Mouse (Mus musculus) brain, adult 2 months (tissue): ENCODE measurements around the gene Slc48a1.

ENCODE experiments used
- DNase-seq: peaks from one replicate; pipeline ENCODE4 v3.0.0; 2011; ENCODE audit warnings: low read depth, low spot score

The Slc48a1 gene

GRCm38 (mm10) chr15:97800853-97801252, 22.5 kb downstream of the Slc48a1 start:
- no peak for DNase-seq

GRCm38 (mm10) chr15:97801811-97802210, 23.5 kb downstream of the Slc48a1 start:
- no peak for DNase-seq

GRCm38 (mm10) chr15:97802575-97802974, 24.3 kb downstream of the Slc48a1 start:
- DNase-seq, result peak; percentile 62

GRCm38 (mm10) chr15:97807867-97808266, 29.5 kb downstream of the Slc48a1 start:
- no peak for DNase-seq

- no peak for DNase-seq
These were observed 30.2 kb downstream of the Slc48a1 start for GRCm38 (mm10) chr15:97808532-97808931.

GRCm38 (mm10) chr15:97809206-97809605, 30.9 kb downstream of the Slc48a1 start:
- DNase-seq, result no peak

- peak; percentile 66 for DNase-seq
These were observed 31.6 kb downstream of the Slc48a1 start for GRCm38 (mm10) chr15:97809942-97810341.

GRCm38 (mm10) chr15:97810399-97810798, 32.1 kb downstream of the Slc48a1 start:
- DNase-seq, result no peak

- no peak for DNase-seq
These were observed 33.0 kb downstream of the Slc48a1 start for GRCm38 (mm10) chr15:97811307-97811706.

- peak; percentile 97 for DNase-seq
These were observed 33.8 kb downstream of the Slc48a1 start for GRCm38 (mm10) chr15:97812126-97812525.

GRCm38 (mm10) chr15:97812875-97813274, 34.6 kb downstream of the Slc48a1 start:
- peak; percentile 69 for DNase-seq

- DNase-seq, result peak; percentile 89
These were observed 35.3 kb downstream of the Slc48a1 start for GRCm38 (mm10) chr15:97813452-97814204.

GRCm38 (mm10) chr15:97814703-97815102, 36.4 kb downstream of the Slc48a1 start:
- DNase-seq, result peak; percentile 48

- no peak for DNase-seq
These were observed 36.9 kb downstream of the Slc48a1 start for GRCm38 (mm10) chr15:97815254-97815653.

- DNase-seq, result no peak
These were observed 38.1 kb downstream of the Slc48a1 start for GRCm38 (mm10) chr15:97816199-97816994.

- no peak for DNase-seq
These were observed 41.6 kb downstream of the Slc48a1 start for GRCm38 (mm10) chr15:97819937-97820336.

GRCm38 (mm10) chr15:97821321-97821982, 43.1 kb downstream of the Slc48a1 start:
- no peak for DNase-seq

GRCm38 (mm10) chr15:97821983-97822363, 43.7 kb downstream of the Slc48a1 start:
- DNase-seq, result no peak

GRCm38 (mm10) chr15:97822545-97823228, 44.4 kb downstream of the Slc48a1 start:
- no peak for DNase-seq

GRCm38 (mm10) chr15:97823479-97823878, 45.2 kb downstream of the Slc48a1 start:
- DNase-seq, result no peak

- DNase-seq, result no peak
These were observed 45.7 kb downstream of the Slc48a1 start for GRCm38 (mm10) chr15:97824042-97824441.
